Mouse (Mus musculus) kidney, postnatal 0 days (tissue): ENCODE results near the gene Slc12a6. TPM values are rescaled to one million over a fixed set of nuclear protein-coding genes. Genes with fewer than 3 reads are reported as not detected.

Source experiments
- ATAC-seq: fragments of 200-750 bp; cut with Nextera tagmentation; replicated peaks from 2 replicates; pipeline ENCODE4 v1.8.0; 2017; ENCODE audit warnings: low read depth, moderate number of reproducible peaks, moderate TSS enrichment, moderate library complexity; ENCODE audit not compliant: low FRiP score
- DNase-seq: peaks from one replicate; pipeline ENCODE4 v3.0.0-alpha.2; 2016; ENCODE audit warnings: low spot score
- H3K27ac ChIP-seq: fragments of 300-500 bp; sonication (generic); 2 replicates; pipeline ENCODE4 v1.5.1; 2014; ENCODE audit warnings: mild to moderate bottlenecking
- H3K27me3 ChIP-seq: fragments of 300-500 bp; sonication (generic); 2 replicates; pipeline ENCODE4 v1.6.1; 2014; ENCODE audit warnings: low read length, mixed read lengths; ENCODE audit not compliant: insufficient read depth
- H3K36me3 ChIP-seq: fragments of 300-500 bp; sonication (generic); 2 replicates; pipeline ENCODE4 v1.6.1; 2014; ENCODE audit warnings: low read length, mixed read lengths; ENCODE audit not compliant: insufficient read depth
- H3K4me1 ChIP-seq: fragments of 300-500 bp; sonication (generic); replicated peaks from 2 replicates; pipeline ENCODE4 v1.6.1; 2014; ENCODE audit warnings: antibody characterized with exemption, low read length, mixed read lengths; ENCODE audit not compliant: insufficient read depth
- H3K4me2 ChIP-seq: fragments of 300-500 bp; sonication (generic); 2 replicates; pipeline ENCODE4 v1.6.1; 2014; ENCODE audit warnings: mild to moderate bottlenecking, low read length, moderate library complexity, mixed read lengths
- H3K4me3 ChIP-seq: fragments of 300-500 bp; sonication (generic); replicated peaks from 2 replicates; pipeline ENCODE4 v1.5.1; 2014; ENCODE audit warnings: low read depth, low read length
- H3K9ac ChIP-seq: fragments of 300-500 bp; sonication (generic); 2 replicates; pipeline ENCODE4 v1.6.1; 2014; ENCODE audit warnings: low read depth, low read length
- H3K9me3 ChIP-seq: fragments of 300-500 bp; sonication (generic); replicated peaks from 2 replicates; pipeline ENCODE4 v1.6.1; 2016; ENCODE audit warnings: low read length, inconsistent platforms, mixed read lengths
- CTCF ChIP-seq: IDR thresholded peaks from 2 replicates; pipeline ENCODE4 v1.5.1; 2016; ENCODE audit warnings: antibody characterized with exemption, low read depth, mild to moderate bottlenecking, moderate library complexity
- WGBS: fragments of 180-500 bp; shearing (Covaris S2); extraction: QIAGEN DNeasy Blood & Tissue Kit; methylation state at CpG from one replicate; pipeline ENCODE4 v1.1.7; 2014; 5-methylcytosine and 5-hydroxymethylcytosine counted together
- polyA plus RNA-seq: library from polyadenylated mRNA; unstranded; fragments of >200 nt; fragmentation: Nextera tagmentation; extraction: Ambion mirVana; gene quantifications from 2 replicates; pipeline ENCODE4 v1.2.1, GENCODE M21; 2015

Gene Slc12a6
- polyA plus RNA-seq, 1 experiment from 2014 or later: 7.8 TPM

- Histone ChIP-seq H3K27me3 (no peaks in the 10 kb centered on the region), H3K27ac (peak within 1 kb of the TSS; percentile 74), H3K36me3 (0 out of 2 replicates have a peak, but pooled peaks cover 6% of the 10 kb centered on the region), H3K9ac (peak within 1 kb of the TSS; percentile 87), H3K4me2 (peak within 1 kb of the TSS; percentile 89), H3K9me3 (no peaks in the 10 kb centered on the region), H3K4me3 (peak within 1 kb of the TSS; percentile 98), H3K4me1 (no peaks in the 10 kb centered on the region)
- ATAC-seq: peak; percentile 90
- 0 out of 2 replicates have a peak, but pooled peaks have one; percentile 4 for TF ChIP-seq CTCF
- DNase-seq: peak; percentile 93
- 1% methylated on average over 46 of the region's 46 CpGs for WGBS
Measured at GRCm38 (mm10) chr2:112367726-112368673, 102.4 kb downstream of the Slc12a6 start, which contains the start of gene Emc4. Emc4 (minus strand) TSS chr2:112368027.

DNA sequence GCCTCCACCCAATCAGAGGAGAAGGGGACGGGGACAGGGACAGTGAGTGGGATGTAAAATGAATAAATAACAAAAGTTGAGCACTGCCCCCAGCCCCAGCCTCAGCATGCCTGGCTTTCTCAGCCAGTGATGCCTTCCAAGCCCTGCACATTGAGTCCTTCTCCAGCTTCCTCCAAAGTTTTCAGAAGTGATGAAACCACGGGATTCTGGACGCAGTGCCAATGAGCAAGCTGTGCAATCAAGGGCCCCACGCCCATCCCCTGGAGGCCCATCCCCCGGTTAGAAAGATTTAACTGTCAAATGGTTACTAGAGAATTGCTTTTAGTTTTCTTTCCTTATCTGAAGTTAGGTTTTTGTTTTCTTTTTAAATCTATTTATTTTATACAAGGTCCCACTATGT is 104.3 kb downstream of the Slc12a6 start:
- Histone ChIP-seq H3K27me3 (no peaks in the 10 kb centered on the region), H3K36me3 (no peaks in the 10 kb centered on the region), H3K4me1 (no peaks in the 10 kb centered on the region), H3K4me3 (no peak overlapping the region), H3K27ac (no peak overlapping the region), H3K9ac (no peak overlapping the region), H3K9me3 (no peaks in the 10 kb centered on the region), H3K4me2 (no peak overlapping the region)
- no peak for TF ChIP-seq CTCF
- DNase-seq (no peak), ATAC-seq (no peak)
- WGBS: 53% methylated on average over 5 of the region's 5 CpGs

GRCm38 (mm10) chr2:112373141-112373540 is 107.5 kb downstream of the Slc12a6 start:
- no peaks in the 10 kb centered on the region for H3K9me3 ChIP-seq
- no peak overlapping the region for H3K4me3 ChIP-seq
- ATAC-seq (no peak), DNase-seq (no peak)
- no peak overlapping the region for H3K27ac ChIP-seq
- H3K36me3 ChIP-seq: no peaks in the 10 kb centered on the region
- H3K4me1 ChIP-seq: no peaks in the 10 kb centered on the region
- TF ChIP-seq CTCF: no peak
- H3K27me3 ChIP-seq: no peaks in the 10 kb centered on the region
- H3K9ac ChIP-seq: no peak overlapping the region
- no peak overlapping the region for H3K4me2 ChIP-seq
- 64% methylated on average over 4 of the region's 4 CpGs for WGBS

DNA sequence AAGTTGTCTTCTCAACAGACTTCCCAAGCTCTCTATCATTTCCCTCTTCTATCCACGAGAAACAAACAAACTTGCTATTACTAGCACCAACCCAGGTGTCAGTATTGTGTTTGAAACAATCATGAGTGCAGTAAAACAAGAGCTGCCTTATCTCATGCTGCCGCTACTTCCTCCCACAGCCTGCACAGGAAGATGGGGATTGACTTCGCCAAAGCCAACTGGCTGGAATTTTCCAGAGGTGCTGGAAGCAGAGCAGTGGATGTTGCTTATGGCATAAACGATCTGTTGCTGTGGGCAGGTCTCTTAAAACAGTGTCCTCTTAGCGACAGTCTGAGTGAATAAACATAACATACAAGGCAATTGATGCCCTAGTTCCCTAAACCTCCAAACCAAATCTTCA is 109.0 kb downstream of the Slc12a6 start:
- no peak for TF ChIP-seq CTCF
- H3K4me2 ChIP-seq: no peak overlapping the region
- no peaks in the 10 kb centered on the region for H3K36me3 ChIP-seq
- H3K27me3 ChIP-seq: no peaks in the 10 kb centered on the region
- 47% methylated on average over 5 of the region's 5 CpGs for WGBS
- H3K9ac ChIP-seq: no peak overlapping the region
- DNase-seq: no peak
- no peak for ATAC-seq
- H3K27ac ChIP-seq: no peak overlapping the region
- H3K4me3 ChIP-seq: no peak overlapping the region
- H3K4me1 ChIP-seq: no peaks in the 10 kb centered on the region
- no peaks in the 10 kb centered on the region for H3K9me3 ChIP-seq

GRCm38 (mm10) chr2:112378973-112379898 is 113.6 kb downstream of the Slc12a6 start, which contains the start of gene Katnbl1:
Katnbl1 (plus strand) TSS chr2:112379211.
- TF ChIP-seq CTCF: peak; percentile 96
- under 1% methylated on average over 72 of the region's 72 CpGs for WGBS

GRCm38 (mm10) chr2:112380131-112380530 is 114.5 kb downstream of the Slc12a6 start:
- TF ChIP-seq CTCF: no peak
- no peaks in the 10 kb centered on the region for H3K36me3 ChIP-seq
- no peak overlapping the region for H3K27ac ChIP-seq
- no peaks in the 10 kb centered on the region for H3K27me3 ChIP-seq
- peak overlapping the region; percentile 95 for H3K9ac ChIP-seq
- DNase-seq: peak; percentile 16
- peak overlapping the region; percentile 98 for H3K4me3 ChIP-seq
- peak overlapping the region; percentile 80 for H3K4me2 ChIP-seq
- ATAC-seq: no peak
- WGBS: 20% methylated on average over 8 of the region's 8 CpGs
- H3K9me3 ChIP-seq: no peaks in the 10 kb centered on the region
- peaks cover 12% of the 10 kb centered on the region; the same call in 1 of the 2 replicates for H3K4me1 ChIP-seq

More at GRCm38 (mm10) chr2:112378973-112379898, 113.6 kb downstream of the Slc12a6 start, which contains the start of gene Katnbl1:
- Histone ChIP-seq H3K27ac (peak within 1 kb of the TSS; percentile 84), H3K9me3 (no peaks in the 10 kb centered on the region), H3K4me2 (peak within 1 kb of the TSS; percentile 80), H3K36me3 (no peaks in the 10 kb centered on the region), H3K9ac (peak within 1 kb of the TSS; percentile 95), H3K4me1 (peaks cover 12% of the 10 kb centered on the region; the same call in 1 of the 2 replicates), H3K4me3 (peak within 1 kb of the TSS; percentile 98), H3K27me3 (no peaks in the 10 kb centered on the region)
- DNase-seq (peak; percentile 96), ATAC-seq (peak; percentile 99)
